Mouse (Mus musculus): ENCODE measurements around the gene Psat1. TPM values are rescaled to one million over a fixed set of nuclear protein-coding genes. Genes with fewer than 3 reads are reported as not detected.

Psat1 gene
- polyA plus RNA-seq (2017; shearing (Covaris generic)) = 10 to 100 TPM; 55.0 to 55.8 TPM

GRCm38 (mm10) chr19:15947237-15947636 lies at the start of gene Psat1:
TSS of gene Psat1 (minus strand) at chr19:15947337.

GRCm38 (mm10) chr19:15984449-15985171 lies 37.5 kb upstream of the Psat1 start, which contains the start of gene Cep78:
TSS of gene Cep78 (minus strand) at chr19:15984989.

Other genes with a start within 250 kb of the Psat1 start
- gene Cep78, start 37.7 kb upstream of the Psat1 start, polyA plus RNA-seq (2017; shearing (Covaris generic)) = 1 to 10 TPM; 6.9 to 7.3 TPM
- gene Gnaq, start 185.5 kb upstream of the Psat1 start, polyA plus RNA-seq (2017; shearing (Covaris generic)) = 1 to 10 TPM; 7.9 to 8.5 TPM

Data from activated CD4-positive, CD25-positive, alpha-beta regulatory T cell (primary cell).